Mouse (Mus musculus): Measurements from ENCODE around the gene Csf2rb. TPM values are rescaled to one million over a fixed set of nuclear protein-coding genes. Genes with fewer than 3 reads are reported as not detected.

The Csf2rb gene
- polyA plus RNA-seq, 1 experiment from 2014 or later: 7.8 TPM

DNA sequence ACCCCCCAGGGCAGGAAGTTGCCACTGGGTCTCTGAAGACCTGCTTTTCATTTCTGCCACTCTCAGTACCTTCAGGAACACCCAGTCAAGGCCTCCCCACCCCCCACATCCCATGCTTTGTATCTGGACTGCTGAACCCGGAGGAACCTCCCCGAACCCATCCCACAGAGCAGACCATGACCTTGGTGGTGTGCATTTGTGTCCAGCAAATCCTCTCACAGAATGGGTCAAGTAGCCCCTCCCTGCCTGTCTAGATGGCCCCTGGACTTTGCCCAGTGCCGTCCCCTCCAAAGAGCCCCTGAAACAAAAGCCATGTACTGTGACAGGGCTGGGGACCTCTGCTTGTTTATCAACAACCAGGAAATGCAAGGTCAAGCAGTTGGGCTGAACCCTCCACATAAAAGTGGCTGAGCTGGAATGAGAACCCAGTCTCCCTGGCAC is 77.8 kb downstream of the Csf2rb start:
- Histone ChIP-seq H3K4me3 (ENCODE audit: low read depth, low read length) (no peak overlapping the region), H3K27me3 (replicated peaks; ENCODE audit: insufficient read depth, low read length) (no peaks in the 10 kb centered on the region), H3K4me2 (replicated peaks; ENCODE audit: low read depth, low read length) (peak overlapping the region; percentile 80), H3K4me1 (ENCODE audit: insufficient read depth, low read depth, low read length) (peaks cover 39% of the 10 kb centered on the region), H3K9me3 (ENCODE audit: low read length) (no peaks in the 10 kb centered on the region), H3K9ac (replicated peaks; ENCODE audit: low read depth) (0 out of 2 replicates have a peak overlapping the region, but pooled peaks have one; percentile 12), H3K36me3 (ENCODE audit: insufficient read depth, low read length) (no peaks in the 10 kb centered on the region), H3K27ac (ENCODE audit: low read length) (peak overlapping the region; percentile 98)
- DNase-seq (ENCODE audit: low spot score) (no peak), ATAC-seq (no peak)
- no peak for TF ChIP-seq CTCF (IDR thresholded peaks at IDR 0.05)
- no peak for TF ChIP-seq EP300 (IDR thresholded peaks at IDR 0.05)
- 26% methylated on average over 3 of the region's 3 CpGs for WGBS

Small RNA genes within 50 kb of the gene (microRNA-seq; reads per million reads assigned to microRNA genes)
- gene Mir7676-1 (not detected), gene Mir7676-2 (not detected)

Other genes starting within 250 kb of the Csf2rb start
- not detected in 2 replicates for gene Cacng2, start 205.7 kb upstream of the Csf2rb start, polyA plus RNA-seq (2015; fragmentation: Nextera tagmentation; extraction: Ambion mirVana)
- gene Ift27, start 151.6 kb upstream of the Csf2rb start, polyA plus RNA-seq (2015; fragmentation: Nextera tagmentation; extraction: Ambion mirVana): 61.6 and 62.2 TPM in 2 replicates
- not detected in 2 replicates for gene Pvalb, start 119.4 kb upstream of the Csf2rb start, polyA plus RNA-seq (2015; fragmentation: Nextera tagmentation; extraction: Ambion mirVana)
- gene Ncf4, start 81.0 kb upstream of the Csf2rb start, polyA plus RNA-seq (2015; fragmentation: Nextera tagmentation; extraction: Ambion mirVana): 12.6 and 13.4 TPM in 2 replicates
- 0.84 and 0.95 TPM in 2 replicates for gene Csf2rb2, start 20.0 kb upstream of the Csf2rb start, polyA plus RNA-seq (2015; fragmentation: Nextera tagmentation; extraction: Ambion mirVana)
- not detected in 2 replicates for gene Tex33, start 70.2 kb downstream of the Csf2rb start, polyA plus RNA-seq (2015; fragmentation: Nextera tagmentation; extraction: Ambion mirVana)
- gene Tst, start 80.2 kb downstream of the Csf2rb start, polyA plus RNA-seq (2015; fragmentation: Nextera tagmentation; extraction: Ambion mirVana): 160 and 171 TPM in 2 replicates
- gene Mpst, start 80.7 kb downstream of the Csf2rb start, polyA plus RNA-seq (2015; fragmentation: Nextera tagmentation; extraction: Ambion mirVana): 4.1 TPM in 2 replicates
- gene Kctd17, start 102.8 kb downstream of the Csf2rb start, polyA plus RNA-seq (2015; fragmentation: Nextera tagmentation; extraction: Ambion mirVana): 23.4 and 27.4 TPM in 2 replicates
- 0.20 and 0.23 TPM in 2 replicates for gene Tmprss6, start 142.9 kb downstream of the Csf2rb start, polyA plus RNA-seq (2015; fragmentation: Nextera tagmentation; extraction: Ambion mirVana)
- gene Il2rb, start 169.5 kb downstream of the Csf2rb start, polyA plus RNA-seq (2015; fragmentation: Nextera tagmentation; extraction: Ambion mirVana): 0.63 and 0.67 TPM in 2 replicates
- 19.1 and 21.5 TPM in 2 replicates for gene C1qtnf6, start 205.7 kb downstream of the Csf2rb start, polyA plus RNA-seq (2015; fragmentation: Nextera tagmentation; extraction: Ambion mirVana)
- gene Sstr3, start 218.9 kb downstream of the Csf2rb start, polyA plus RNA-seq (2015; fragmentation: Nextera tagmentation; extraction: Ambion mirVana): 0.06 and 0.10 TPM in 2 replicates
- gene Rac2, start 247.0 kb downstream of the Csf2rb start, polyA plus RNA-seq (2015; fragmentation: Nextera tagmentation; extraction: Ambion mirVana): 29.7 and 32.1 TPM in 2 replicates

All from lung, postnatal 0 days (tissue).